Mouse (Mus musculus) heart, adult 11 months (tissue): ENCODE measurements at regions not wholly inside any gene's neighbourhood (a gene's known extent, or its start where the extent isn't known, plus 50 kb on each side); places are given as distances from the start of the nearest gene placed in this dataset.

Experiments
- DNase-seq: peaks from one replicate; pipeline ENCODE4 v3.0.0; 2022

DNA sequence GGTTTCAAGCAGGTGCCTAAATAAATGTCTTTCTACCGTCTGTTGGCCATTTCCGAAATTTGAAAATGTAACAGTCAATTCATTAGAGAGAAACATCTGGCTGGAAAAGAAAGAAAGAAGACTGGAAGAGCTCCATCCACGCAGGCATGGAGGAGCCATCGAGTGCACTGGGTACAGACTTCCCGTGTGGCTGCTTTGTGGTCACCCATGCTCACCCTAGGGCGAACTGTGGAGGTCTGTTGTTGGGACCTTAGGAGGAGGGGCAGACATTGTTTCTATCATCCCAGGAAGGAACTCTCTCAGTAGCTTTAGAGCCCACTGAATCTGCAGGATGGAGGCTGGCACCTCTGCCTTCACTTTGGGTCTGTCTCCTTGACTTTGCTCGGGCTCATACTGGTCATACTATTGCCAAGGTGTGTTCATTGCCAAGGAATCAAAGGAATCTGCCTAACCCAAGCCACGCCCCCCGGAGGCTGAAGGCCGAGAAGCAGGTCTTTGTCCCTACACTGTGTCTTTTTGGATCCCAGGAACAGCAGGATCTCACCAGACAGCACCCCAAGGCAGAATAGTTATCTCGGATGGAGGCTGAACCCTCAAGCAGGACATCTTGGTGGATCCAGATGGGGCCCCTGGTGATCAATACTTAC, 54.3 kb upstream of the Kcng1 start:
- no peak for DNase-seq

DNA sequence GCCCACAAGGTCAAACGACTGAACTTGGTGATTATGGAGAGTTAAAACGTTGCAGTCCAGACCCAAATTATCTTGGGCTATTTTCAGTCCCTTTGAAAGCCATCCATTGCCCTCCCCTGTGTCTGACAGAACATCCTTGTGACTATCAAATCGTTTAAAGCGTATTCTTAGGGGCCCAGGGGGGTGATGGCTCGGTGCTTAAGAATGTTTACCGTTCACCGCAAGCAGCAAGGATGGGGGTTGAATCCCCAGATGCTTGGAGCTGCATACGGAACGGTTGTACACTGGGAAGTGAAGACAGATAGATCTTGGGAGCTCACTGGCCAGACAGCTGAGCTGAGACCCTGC, 52.7 kb upstream of the Kcng1 start:
- no peak for DNase-seq

DNA sequence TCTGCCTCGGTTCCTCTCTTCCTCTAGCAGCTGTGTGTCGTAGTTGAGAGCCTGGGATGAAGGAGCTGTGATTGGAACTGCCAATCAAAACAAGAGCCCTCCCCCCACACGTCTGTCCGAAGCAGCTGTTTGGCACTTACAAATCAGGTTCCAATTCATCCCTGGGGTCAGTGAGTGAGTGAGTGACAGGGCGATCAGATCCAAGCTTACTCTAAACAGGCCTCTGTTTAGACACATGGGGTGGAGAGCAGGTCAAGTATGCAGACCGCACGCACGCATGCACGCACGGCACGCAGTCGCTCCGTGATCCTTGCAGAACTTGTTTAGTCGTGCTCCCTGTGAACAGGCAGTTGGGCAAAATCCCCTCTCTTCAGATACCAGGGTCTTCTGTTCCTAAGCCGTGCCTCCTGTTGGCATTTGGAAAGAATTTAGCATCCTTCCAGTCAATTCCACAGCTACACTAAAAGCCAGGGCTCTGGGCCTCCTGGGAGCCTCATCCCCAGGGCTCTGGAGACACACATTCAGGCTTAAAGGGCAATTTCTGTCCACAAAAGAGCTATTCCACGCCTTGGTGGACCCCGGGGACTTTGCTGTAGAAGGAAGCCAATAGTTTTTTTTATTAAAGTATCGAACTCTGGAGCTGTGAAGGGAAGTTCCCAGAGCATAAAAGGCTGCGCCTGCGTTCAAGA, 52.2 kb upstream of the Kcng1 start:
- peak; percentile 91 for DNase-seq

DNA sequence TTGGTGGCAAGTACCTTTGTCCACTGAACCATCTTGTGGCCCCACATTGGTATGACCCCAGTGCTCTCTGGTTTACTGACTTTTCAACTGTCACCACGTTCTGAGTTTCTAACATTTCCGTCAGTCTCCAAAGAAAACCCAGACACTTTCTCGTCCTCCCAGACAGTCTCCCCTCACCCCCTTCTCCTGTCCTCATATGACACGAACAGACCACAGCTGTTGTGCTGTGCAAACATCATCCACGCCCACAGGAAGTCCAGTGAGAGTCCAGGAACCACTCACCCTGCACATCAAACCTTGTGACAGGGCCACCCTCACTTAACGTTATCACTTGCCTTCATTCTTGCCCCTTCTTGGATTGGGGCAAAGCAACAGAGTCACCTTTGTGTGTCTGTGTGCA, 51.4 kb upstream of the Kcng1 start:
- DNase-seq = no peak
